Mouse (Mus musculus) thymus, postnatal 36 days (tissue): Measurements from ENCODE around the gene Gm20388.
A peak's percentile ranks its signal among the peaks of the same experiment; 100 is the strongest.
"Not testable (repeated sequence)": the region's sequence is repeated elsewhere in the genome, so short reads cannot be mapped to it uniquely, and the experiment has no call there.

ENCODE experiments used
- DNase-seq, 2 experiments: peaks; one replicate each; pipeline ENCODE4 v3.0.0; 2022; ENCODE audit warnings: mixed read lengths in 2 of 2

The Gm20388 gene

DNA sequence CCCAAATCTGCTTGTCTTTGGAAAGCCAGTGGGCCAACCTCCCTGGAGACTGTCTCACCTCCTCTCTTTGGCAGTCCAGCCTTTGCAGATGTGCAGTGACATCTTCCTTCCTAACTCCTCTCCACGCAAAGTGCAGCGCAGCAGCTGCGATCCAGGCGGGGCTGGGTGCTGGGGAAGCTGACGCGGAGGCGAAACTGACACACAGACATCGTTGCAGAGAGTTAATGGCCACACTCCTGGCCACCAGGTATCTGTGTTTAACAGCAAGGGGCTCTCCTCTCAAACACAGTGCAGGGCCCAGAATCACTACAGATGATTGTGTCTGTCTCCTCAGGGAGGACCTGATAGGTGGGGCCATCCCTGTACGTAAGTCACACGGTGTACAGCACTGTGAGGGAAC is 3360.5 kb downstream of the Gm20388 start:
- DNase-seq, result no peak

- DNase-seq, result no peak
These were observed 3361.3 kb downstream of the Gm20388 start for GRCm38 (mm10) chr8:123271901-123272300.

DNA sequence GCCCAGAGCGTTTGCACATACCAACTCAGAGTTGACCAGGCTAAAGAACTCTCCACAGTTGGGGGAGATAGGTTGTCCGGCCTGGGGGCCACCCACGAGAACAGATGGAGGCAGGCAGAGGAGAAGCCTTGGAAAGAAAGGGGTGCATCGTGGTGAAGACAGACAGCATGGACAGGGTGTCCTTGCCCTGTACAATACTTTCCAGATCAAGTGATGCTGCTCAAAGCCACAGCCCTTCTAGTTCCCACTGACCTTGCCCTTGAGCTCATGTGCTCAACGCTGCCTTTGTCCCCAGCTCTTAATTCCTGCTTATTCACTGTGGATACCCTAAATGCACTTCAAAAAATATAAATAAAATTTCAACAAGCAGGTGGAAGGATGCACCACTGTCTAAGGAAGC is 3363.8 kb downstream of the Gm20388 start:
- DNase-seq, result no peak

GRCm38 (mm10) chr8:123275096-123275495 is 3364.5 kb downstream of the Gm20388 start:
- DNase-seq, result no peak

DNA sequence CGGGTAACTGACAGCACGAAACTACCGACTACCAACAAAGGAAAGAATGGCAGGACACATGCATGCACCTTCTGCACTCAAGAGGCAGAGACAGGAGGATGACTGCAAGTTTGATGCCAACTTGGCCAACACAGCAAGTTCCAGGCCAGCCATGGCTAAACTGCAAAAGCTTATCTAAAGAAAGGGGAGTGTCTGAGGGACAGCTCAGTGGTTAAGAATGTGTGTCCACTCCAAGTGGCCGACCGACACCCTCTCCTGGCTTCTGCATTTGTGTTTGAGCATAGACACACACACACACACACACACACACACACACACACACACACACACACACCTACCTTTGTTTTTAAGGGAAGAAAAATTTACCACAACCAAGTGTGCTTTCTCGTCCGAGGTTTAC is 3367.8 kb downstream of the Gm20388 start:
- no peak for DNase-seq

- no peak for DNase-seq
These were observed 3369.2 kb downstream of the Gm20388 start for GRCm38 (mm10) chr8:123279828-123280227.

DNA sequence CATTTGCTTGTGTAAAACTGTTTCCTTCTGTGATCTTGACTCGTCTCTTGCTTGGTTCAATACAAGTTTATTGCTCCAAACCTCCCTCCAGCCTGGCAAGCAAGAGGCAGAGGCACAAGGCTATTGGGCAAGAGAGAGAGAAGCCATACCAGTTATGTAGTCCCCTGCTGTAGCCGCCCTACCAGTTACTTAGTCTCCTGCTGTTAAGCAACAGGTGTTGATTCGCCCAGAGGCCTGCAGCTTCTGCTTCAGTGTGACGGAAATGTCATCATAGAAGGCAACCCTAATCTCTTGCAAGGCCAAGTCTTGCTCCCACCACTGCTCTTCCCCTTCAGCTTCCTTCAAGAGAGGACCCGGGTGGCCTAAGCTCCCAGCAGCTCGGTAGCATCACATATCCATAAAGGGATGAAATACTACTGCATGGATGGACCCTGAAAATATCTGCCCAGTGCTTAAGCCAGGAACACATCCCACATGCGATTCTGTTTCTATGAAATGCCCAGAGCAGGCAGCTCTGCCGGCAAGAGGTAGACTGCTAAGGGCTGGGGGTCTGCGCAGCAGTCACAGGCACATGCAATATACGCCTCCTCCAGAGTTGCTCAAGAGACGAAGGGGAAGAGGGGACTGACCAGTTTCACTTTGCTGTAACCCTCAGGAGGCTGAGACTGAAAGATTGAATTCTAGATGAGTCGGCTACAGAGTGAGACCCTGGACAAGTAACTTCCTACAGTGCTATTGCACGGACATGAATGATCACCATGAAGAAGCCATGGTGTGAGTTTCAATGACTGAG is 3369.9 kb downstream of the Gm20388 start:
- no peak for DNase-seq

GRCm38 (mm10) chr8:123282994-123283393 is 3372.4 kb downstream of the Gm20388 start:
- not testable (repeated sequence) for DNase-seq

DNA sequence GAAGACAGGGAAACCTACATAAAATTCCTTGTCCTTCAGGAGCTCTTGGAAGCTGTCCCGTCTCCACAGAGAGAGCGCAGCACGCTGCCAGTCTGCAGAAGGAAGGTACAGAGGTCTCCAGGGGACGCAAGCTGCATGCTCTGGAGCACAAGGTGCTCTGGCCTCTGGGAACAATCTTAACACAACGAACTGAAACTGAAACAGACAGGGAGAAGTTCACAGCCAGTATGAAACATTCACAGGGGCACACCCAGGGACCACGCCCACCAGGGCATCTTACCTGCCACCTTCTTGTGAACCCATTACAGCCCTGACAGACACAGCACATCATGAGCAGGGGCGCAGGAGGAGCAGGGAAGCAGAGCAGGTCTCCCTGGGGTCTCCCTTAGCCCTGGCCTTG is 3373.3 kb downstream of the Gm20388 start:
- no peak for DNase-seq

DNA sequence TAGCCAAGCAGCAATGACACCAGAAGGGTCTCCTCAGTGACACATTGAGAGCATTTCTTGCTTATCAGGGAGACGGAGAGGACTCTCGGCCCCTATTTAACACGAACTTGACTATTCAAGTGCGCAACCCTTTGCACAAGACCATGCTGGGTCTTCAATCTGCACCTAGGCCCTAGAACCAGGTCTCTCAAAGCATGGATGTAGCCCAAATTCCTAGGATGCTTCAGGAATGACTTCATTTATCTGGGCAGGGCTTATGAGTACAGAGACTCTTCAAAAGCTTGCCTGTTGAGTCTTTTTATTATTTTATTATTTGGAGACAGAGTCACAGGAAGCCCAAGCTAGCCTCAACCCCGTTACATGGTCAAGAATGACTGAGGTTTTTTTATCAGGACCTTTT is 3373.9 kb downstream of the Gm20388 start:
- DNase-seq, result no peak

GRCm38 (mm10) chr8:123287362-123287761 is 3376.7 kb downstream of the Gm20388 start:
- DNase-seq, result no peak

- peak; percentile 15 to 18 for DNase-seq
These were observed 3379.5 kb downstream of the Gm20388 start for GRCm38 (mm10) chr8:123290166-123290565.

DNA sequence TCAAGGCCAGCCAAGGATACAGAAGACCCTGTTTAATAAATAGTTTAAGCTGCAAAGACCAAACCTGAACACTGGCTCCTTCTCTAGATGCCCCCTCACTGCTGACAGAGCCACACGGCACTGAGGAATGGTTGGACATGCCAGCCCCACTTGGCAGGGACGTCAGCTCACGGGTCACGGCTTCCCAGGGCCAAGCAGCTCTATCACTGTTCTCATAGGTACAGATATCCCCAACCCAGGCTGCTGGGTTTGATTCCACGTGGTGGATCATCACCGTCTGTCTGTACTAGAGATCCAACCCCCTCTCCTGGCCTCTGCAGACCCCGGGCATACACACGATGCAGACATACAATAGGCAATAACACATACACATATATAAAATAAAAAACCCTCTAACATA is 3380.0 kb downstream of the Gm20388 start:
- DNase-seq, result no peak

DNA sequence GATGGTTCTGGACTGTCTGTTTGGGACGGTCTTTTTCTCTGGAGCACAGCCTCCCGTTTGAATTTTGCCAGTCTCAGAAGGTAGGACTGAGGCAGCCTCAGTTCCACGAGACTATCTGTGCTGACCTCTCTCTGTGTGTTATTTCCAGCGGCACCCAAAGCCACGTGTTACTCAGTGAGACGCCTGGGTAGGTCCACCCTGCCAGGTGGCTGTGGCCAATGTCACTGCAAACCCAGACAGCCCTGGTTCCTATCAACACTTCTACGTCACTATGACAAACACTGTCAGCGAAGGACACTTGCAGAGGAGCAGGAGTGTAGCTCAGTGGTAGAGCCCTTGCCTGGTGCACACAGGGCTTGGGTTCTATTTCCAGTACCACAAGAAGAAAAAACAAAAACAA is 3381.1 kb downstream of the Gm20388 start:
- DNase-seq, result no peak

- no peak for DNase-seq
These were observed 3381.6 kb downstream of the Gm20388 start for GRCm38 (mm10) chr8:123292281-123292680.

- no peak for DNase-seq
These were observed 3382.1 kb downstream of the Gm20388 start for GRCm38 (mm10) chr8:123292785-123293184.

DNA sequence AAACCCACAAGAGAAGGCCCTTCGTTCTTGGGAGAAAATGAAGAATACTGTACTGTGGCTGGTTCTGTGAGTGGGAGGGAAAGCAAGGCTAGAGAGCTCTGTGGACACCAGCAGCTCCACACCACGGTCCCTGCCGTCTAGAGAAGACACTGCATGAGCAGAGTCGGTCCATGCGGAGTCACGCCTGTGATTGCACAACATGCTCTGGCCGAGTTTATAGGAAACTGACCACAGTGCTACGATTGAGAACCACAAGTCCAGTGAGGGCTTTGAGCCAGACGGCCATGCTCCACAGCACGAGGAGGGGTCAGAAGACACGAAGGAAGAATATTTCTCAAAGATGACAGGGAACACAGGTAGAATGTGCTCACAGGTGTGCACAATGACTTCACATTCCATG is 3387.7 kb downstream of the Gm20388 start:
- no peak for DNase-seq

GRCm38 (mm10) chr8:123308738-123309137 is 3398.1 kb downstream of the Gm20388 start:
- no peak for DNase-seq

- no peak for DNase-seq
These were observed 3407.3 kb downstream of the Gm20388 start for GRCm38 (mm10) chr8:123317781-123318466.

DNA sequence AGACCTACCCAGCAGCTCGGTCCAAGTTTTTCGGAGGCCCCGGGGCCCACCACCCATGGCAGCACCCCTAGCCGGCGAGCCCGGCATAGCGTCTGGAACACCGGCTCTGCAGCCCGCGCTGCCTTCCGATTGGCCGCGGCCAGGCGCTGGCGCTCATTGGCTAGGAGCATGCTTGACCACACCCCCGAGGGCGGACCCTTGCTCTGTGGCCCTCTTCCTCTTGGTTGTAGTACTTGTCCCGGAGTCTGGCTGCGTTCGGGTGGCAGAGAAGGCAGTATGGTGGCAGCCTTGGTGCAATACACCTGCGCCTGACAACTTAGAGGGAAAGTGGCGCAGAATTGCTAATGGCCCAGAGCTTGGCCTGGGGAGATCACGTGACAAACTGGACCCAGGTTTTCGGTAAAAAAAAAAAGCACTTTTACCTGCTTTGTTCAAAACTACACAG is 3407.8 kb downstream of the Gm20388 start, which contains the start of gene Fanca:
Gene Fanca, minus strand, starts transcription at position 110 of the 445 bp plus-strand sequence.
- DNase-seq, result peak; percentile 96 to 97

GRCm38 (mm10) chr8:123319522-123320164 is 3409.0 kb downstream of the Gm20388 start:
- DNase-seq, result peak in 1 of 2 experiments; percentile 27

DNA sequence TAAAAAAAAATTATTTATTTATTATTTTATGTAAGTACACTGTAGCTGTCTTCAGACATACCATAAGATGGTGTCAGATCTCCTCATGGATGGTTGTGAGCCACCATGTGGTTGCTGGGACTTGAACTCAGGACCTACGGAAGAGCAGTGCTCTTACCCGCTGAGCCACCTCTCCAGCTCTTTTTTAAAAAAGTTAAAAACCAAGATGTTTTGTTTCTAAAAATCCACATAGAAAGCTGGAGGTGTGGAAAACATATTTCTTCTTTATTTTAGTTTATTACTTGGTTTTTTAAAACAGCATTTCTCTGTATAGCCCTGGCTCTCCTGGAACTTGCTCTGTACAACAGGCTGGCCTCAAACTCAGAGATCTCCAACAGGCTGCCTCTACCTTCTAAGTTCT is 3417.9 kb downstream of the Gm20388 start:
- DNase-seq, result no peak

GRCm38 (mm10) chr8:123329350-123329749 is 3418.7 kb downstream of the Gm20388 start:
- no peak for DNase-seq

GRCm38 (mm10) chr8:123329961-123330360 is 3419.3 kb downstream of the Gm20388 start:
- no peak for DNase-seq
